Comparison of ENCODE assay signal across 19 mouse cellular contexts in genomic region chr11:61660001-61660400, GRCm38 (mm10). TPM values are rescaled to one million over a fixed set of nuclear protein-coding genes. Genes with fewer than 3 reads are reported as not detected.
DNase-seq lines count a peak whose midpoint lies in the region; TF ChIP-seq lines count a peak whose summit lies in the region.
"Had no signal": no experiment of that assay in that cellular context is flagged by ENCODE, and none has a peak within 500 bp of the region (broad histone marks: within the 10 kb centered on the region; RNA-seq: fewer than 3 reads in every experiment).

No protein-coding gene starts in this region.

- intact Hi-C loops in left cerebral cortex, postnatal 4 days (cut with DNase I) = no loop called here

- WGBS in cerebellum, adult 2 months = 55% methylated on average over 8 of the region's 8 CpGs

- no peak overlapping the region for H3K27ac ChIP-seq in cerebellum, adult 2 months (ENCODE audit: insufficient read depth, low read length)
- H3K27ac ChIP-seq: embryonic facial prominence, embryonic 15.5 days; forebrain, embryonic 10.5 days; heart, embryonic 10.5 days; hindbrain, embryonic 12.5 days had no signal

- TF ChIP-seq POLR2A in cerebellum, adult 2 months (IDR thresholded peaks at IDR 0.05; ENCODE audit: borderline replicate concordance, insufficient read depth, low read length) = no peak

- H3K27me3 ChIP-seq in cerebellum, adult 2 months (ENCODE audit: control insufficient read depth, insufficient read depth, low read length) = no peaks in the 10 kb centered on the region
- H3K27me3 ChIP-seq: embryonic facial prominence, embryonic 15.5 days; hindbrain, embryonic 12.5 days had no signal

- H3K4me1 ChIP-seq in cerebellum, adult 2 months (ENCODE audit: control insufficient read depth, insufficient read depth, low read length) = peaks cover 28% of the 10 kb centered on the region
- H3K4me1 ChIP-seq: forebrain, embryonic 10.5 days; hindbrain, embryonic 12.5 days had no signal

- TF ChIP-seq CTCF in cerebellum, adult 2 months (IDR thresholded peaks at IDR 0.05; ENCODE audit: borderline replicate concordance, insufficient read depth, low read depth, low read length) = no peak

- H3K4me3 ChIP-seq in cerebellum, adult 2 months (replicated peaks; ENCODE audit: insufficient read depth, low read depth, low read length) = no peak overlapping the region
- H3K4me3 ChIP-seq: embryonic facial prominence, embryonic 15.5 days; erythroblast, embryonic 14.5 days; forebrain, embryonic 10.5 days; heart, embryonic 10.5 days; hindbrain, embryonic 12.5 days had no signal

- DNase-seq in cerebellum, adult 11-12 months = peak; percentile 64
- no peak for DNase-seq in cerebellum, postnatal 4 days (ENCODE audit: low spot score in 2 of 2)
- peak; percentile 19 for DNase-seq in A20 (ENCODE audit: low read depth, low spot score)
- DNase-seq in cerebellum, adult 2 months = peak; percentile 49 to 55
- DNase-seq in cerebellum, postnatal 25 days = peak; percentile 55 to 62
- DNase-seq in left cerebral cortex, postnatal 4 days = no peak
- no peak for DNase-seq in gastrocnemius, postnatal 10 days
- DNase-seq: adrenal gland, adult 8-10 months; adrenal gland, postnatal 36 days; embryo, embryonic 11 days; heart, adult 18-20 months; heart, postnatal 10 days; heart, postnatal 4 days had no signal

RNA-seq across cellular contexts. Expression of gene Grap, which starts 6.9 kb away (rescaled TPM):
- 4.9 and 5.4 TPM in 2 replicates for polyA plus RNA-seq in cerebellum, adult 2 months (2012; rRNA removed)
- 1 to 10 TPM; 5.8 to 6.1 TPM for total RNA-seq in left cerebral cortex, postnatal 4 days (2021)
- total RNA-seq in gastrocnemius, postnatal 10 days (2021) = 1 to 10 TPM; 7.0 to 8.0 TPM

RNA-seq across cellular contexts. Expression of gene Fam83g, which starts 23.9 kb away (rescaled TPM):
- 0.08 and 0.11 TPM in 2 replicates for polyA plus RNA-seq in cerebellum, adult 2 months (2012; rRNA removed)
- total RNA-seq in left cerebral cortex, postnatal 4 days (2021) = under 1 TPM in 1 of 2 experiments, not detected in 1; 0.12 TPM
- under 1 TPM; 0.16 to 0.41 TPM for total RNA-seq in gastrocnemius, postnatal 10 days (2021)
- total RNA-seq: common myeloid progenitor, adult 5-6 weeks had no signal

Comparison
In these comparisons a context has a peak if more than half of its experiments do, and no peak if none do; other contexts are left out.
1. DNase-seq: peak in cerebellum, adult 11-12 months (single experiment), A20 (single experiment), cerebellum, adult 2 months (2 of 2) and cerebellum, postnatal 25 days (2 of 2); none in cerebellum, postnatal 4 days (0 of 2), left cerebral cortex, postnatal 4 days (single experiment) and gastrocnemius, postnatal 10 days (single experiment).